Mouse (Mus musculus): Measurements from ENCODE around the gene Jam3. TPM values are rescaled to one million over a fixed set of nuclear protein-coding genes. Genes with fewer than 3 reads are reported as not detected.
"Not testable (repeated sequence)": the region's sequence is repeated elsewhere in the genome, so short reads cannot be mapped to it uniquely, and the experiment has no call there.

Jam3 gene
- total RNA-seq, 2 experiments from 2014 or later = 36.4 to 42.3 TPM

DNA sequence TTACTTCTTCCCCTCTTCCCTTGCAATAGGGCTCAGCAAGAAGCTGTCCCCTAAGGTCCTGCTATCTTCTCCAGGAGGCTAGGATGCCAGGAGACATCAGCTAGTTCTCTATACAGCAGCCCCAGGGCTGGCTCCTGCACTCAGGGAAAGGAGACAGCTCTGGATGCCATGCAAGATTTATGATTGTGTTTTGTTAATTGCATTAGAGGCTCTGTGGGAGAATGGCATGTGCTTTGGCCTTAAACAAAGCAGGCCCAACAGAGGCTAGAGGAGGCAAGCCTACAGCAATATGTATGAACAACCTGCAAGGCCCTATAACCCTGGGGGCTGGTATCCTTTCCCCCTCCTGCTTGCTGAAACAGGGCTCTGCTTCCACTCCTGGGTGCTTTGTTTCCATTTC lies 30.6 kb upstream of the Jam3 start:
- TF ChIP-seq CTCF (conservative IDR thresholded peaks at IDR 0.05) = no peak
- Histone ChIP-seq H3K27ac (no peak overlapping the region), H3K4me3 (no peak overlapping the region)
- DNase-seq (ENCODE audit: low spot score in 2 of 2) = no peak

GRCm38 (mm10) chr9:27182087-27182486 lies 26.9 kb upstream of the Jam3 start:
- no peak for DNase-seq (ENCODE audit: low spot score in 2 of 2)
- H3K4me3 ChIP-seq = no peak overlapping the region
- H3K27ac ChIP-seq = no peak overlapping the region
- TF ChIP-seq CTCF (conservative IDR thresholded peaks at IDR 0.05) = no peak

GRCm38 (mm10) chr9:27180492-27180891 lies 25.3 kb upstream of the Jam3 start:
- Histone ChIP-seq H3K4me3 (no peak overlapping the region), H3K27ac (no peak overlapping the region)
- no peak for DNase-seq (ENCODE audit: low spot score in 2 of 2)
- peak; percentile 64 for TF ChIP-seq CTCF (conservative IDR thresholded peaks at IDR 0.05)

DNA sequence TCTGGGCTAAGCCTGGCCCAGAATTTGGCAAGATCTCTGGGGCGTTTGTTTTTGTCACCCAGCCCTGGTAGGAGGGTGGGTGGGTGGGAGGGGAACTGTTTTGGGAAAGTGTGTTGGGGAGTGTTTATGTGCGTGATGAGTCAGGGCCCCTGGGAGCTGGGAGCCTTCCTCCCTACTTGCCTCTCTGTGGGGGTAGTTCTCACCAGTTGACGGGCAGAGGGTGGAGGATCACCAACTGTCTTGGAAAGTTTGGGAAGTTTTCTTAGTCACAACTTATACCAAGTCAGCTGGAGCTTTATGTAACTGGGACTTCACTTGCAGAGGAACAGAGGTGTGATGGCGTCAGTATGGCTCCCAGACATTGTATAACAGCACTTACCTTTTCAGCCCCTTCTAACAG lies 23.7 kb upstream of the Jam3 start:
- no peak for TF ChIP-seq CTCF (conservative IDR thresholded peaks at IDR 0.05)
- H3K27ac ChIP-seq = no peak overlapping the region
- no peak for DNase-seq (ENCODE audit: low spot score in 2 of 2)
- H3K4me3 ChIP-seq = no peak overlapping the region

DNA sequence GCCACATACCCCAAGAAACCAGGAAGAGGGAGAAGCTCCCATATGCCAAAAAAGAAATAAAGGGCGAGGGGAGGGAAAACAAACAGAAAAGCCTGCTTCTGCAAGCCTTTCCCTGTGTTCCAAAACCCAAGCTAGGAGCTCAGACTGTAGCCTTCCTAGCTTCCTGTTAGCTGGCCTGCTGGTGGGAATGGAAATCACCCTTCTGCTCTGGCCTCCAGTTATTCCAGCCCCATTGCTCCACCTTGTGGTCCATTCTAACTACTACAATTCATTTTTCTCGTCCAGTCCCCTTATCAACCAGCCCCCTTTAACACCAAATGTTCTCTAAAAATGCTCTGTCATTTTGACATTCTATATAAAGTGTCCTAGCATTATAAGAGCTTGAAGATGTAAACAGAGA lies 20.9 kb upstream of the Jam3 start:
- TF ChIP-seq CTCF (conservative IDR thresholded peaks at IDR 0.05) = peak; percentile 94
- DNase-seq (ENCODE audit: low spot score in 2 of 2) = peak; percentile 74 to 87
- Histone ChIP-seq H3K27ac (peak overlapping the region; percentile 79), H3K4me3 (no peak overlapping the region)

DNA sequence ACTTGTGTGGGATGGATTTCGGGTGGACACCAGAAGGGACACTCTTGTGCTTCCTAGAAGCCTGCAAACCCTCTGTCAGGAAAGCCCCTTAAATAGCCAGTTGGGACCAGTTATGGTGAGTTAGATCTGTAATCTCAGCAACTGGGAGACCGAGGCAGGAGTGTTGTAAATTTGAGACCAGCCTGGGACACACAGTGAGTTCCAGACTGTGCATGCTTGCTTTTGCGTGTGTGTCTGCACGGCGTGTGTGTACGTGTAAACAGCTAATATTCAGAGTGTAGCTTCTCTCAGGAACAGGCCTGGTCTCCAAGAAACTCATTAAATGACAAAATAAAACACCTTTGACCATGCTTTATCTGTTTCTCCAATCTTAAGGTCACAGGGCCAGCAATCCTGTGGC lies 20.5 kb upstream of the Jam3 start:
- H3K27ac ChIP-seq = peak overlapping the region; percentile 79
- H3K4me3 ChIP-seq = no peak overlapping the region
- no peak for TF ChIP-seq CTCF (conservative IDR thresholded peaks at IDR 0.05)
- DNase-seq (ENCODE audit: low spot score in 2 of 2) = no peak

GRCm38 (mm10) chr9:27175241-27175640 lies 20.0 kb upstream of the Jam3 start:
- TF ChIP-seq CTCF (conservative IDR thresholded peaks at IDR 0.05) = no peak
- Histone ChIP-seq H3K27ac (peak overlapping the region; percentile 79; the same call in 1 of the 2 replicates), H3K4me3 (no peak overlapping the region)
- peak in 1 of 2 experiments; percentile 27 for DNase-seq (ENCODE audit: low spot score in 2 of 2)

DNA sequence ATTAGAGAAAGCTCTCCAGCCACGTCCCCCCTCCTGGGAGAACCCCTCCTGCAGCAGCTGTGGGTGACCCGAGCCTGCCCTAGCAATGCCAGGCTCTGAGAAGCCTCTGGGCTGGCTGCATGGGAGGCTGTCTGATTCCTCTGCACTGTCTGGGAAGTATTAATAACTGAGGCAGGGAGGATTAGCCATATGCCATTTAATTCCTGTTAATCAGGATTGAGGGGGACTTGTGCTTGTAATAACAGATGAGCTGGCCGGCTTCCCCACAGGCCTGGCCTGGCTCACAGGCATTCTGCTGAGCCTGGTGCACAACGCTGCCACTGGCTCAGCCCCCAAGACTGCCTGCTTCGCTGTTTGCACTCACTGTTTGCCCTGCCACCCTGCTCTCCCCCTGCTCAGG lies 18.9 kb upstream of the Jam3 start:
- TF ChIP-seq CTCF (conservative IDR thresholded peaks at IDR 0.05) = no peak
- Histone ChIP-seq H3K27ac (peak overlapping the region; percentile 63; the same call in 1 of the 2 replicates), H3K4me3 (no peak overlapping the region)
- DNase-seq (ENCODE audit: low spot score in 2 of 2) = peak; percentile 63 to 67

GRCm38 (mm10) chr9:27173646-27174045 lies 18.4 kb upstream of the Jam3 start:
- H3K4me3 ChIP-seq = no peak overlapping the region
- TF ChIP-seq CTCF (conservative IDR thresholded peaks at IDR 0.05) = no peak
- DNase-seq (ENCODE audit: low spot score in 2 of 2) = no peak
- 0 out of 2 replicates have a peak overlapping the region, but pooled peaks have one; percentile 63 for H3K27ac ChIP-seq

GRCm38 (mm10) chr9:27172839-27173238 lies 17.6 kb upstream of the Jam3 start:
- no peak for DNase-seq (ENCODE audit: low spot score in 2 of 2)
- H3K27ac ChIP-seq = no peak overlapping the region
- TF ChIP-seq CTCF (conservative IDR thresholded peaks at IDR 0.05) = no peak
- H3K4me3 ChIP-seq = no peak overlapping the region

- no peak for DNase-seq (ENCODE audit: low spot score in 2 of 2)
- TF ChIP-seq CTCF (conservative IDR thresholded peaks at IDR 0.05) = no peak
- H3K27ac ChIP-seq = no peak overlapping the region
- no peak overlapping the region for H3K4me3 ChIP-seq
Measured at GRCm38 (mm10) chr9:27170726-27171125, 15.5 kb upstream of the Jam3 start.

GRCm38 (mm10) chr9:27166981-27167380 lies 11.8 kb upstream of the Jam3 start:
- Histone ChIP-seq H3K4me3 (no peak overlapping the region), H3K27ac (no peak overlapping the region)
- DNase-seq (ENCODE audit: low spot score in 2 of 2) = no peak
- TF ChIP-seq CTCF (conservative IDR thresholded peaks at IDR 0.05) = no peak

DNA sequence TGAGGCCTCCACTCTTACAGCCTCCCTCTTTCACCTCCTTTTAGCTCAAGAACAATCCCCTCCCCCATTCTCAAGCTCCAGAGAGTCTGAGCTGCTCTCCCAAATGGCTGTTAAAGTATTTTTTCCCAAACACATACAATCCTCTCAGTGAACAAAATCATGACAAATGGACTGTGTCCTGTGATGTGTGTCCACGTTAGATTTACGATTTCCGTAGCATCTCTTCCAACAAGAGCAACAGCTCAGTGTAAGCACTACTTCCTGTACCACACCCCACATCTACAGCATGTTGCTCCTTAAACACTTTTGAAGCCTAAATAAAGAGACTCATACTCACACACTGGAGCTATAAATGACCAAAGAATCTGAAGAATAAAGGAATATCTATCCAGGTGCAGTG lies 10.4 kb upstream of the Jam3 start:
- H3K4me3 ChIP-seq = no peak overlapping the region
- no peak overlapping the region for H3K27ac ChIP-seq
- no peak for TF ChIP-seq CTCF (conservative IDR thresholded peaks at IDR 0.05)
- no peak for DNase-seq (ENCODE audit: low spot score in 2 of 2)

DNA sequence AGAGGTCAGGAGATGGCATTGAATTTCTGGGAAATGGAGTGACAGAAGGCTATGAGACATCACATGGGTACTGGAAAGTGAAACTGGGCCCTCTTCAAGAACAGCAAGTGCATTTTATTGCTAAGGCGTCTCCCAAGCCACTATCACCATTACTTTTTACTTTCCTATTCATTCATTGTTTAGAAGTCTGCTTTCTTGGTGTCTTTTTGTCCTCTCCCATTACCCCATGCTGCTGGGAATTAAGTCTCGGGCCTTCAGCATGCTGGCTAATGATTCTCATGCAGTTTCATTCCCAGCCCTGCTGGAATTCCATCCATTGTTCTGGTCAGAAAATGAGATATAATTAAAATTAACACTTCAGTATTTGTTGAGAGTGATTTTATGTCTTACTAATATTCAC lies 9.7 kb upstream of the Jam3 start:
- no peak for TF ChIP-seq CTCF (conservative IDR thresholded peaks at IDR 0.05)

DNA sequence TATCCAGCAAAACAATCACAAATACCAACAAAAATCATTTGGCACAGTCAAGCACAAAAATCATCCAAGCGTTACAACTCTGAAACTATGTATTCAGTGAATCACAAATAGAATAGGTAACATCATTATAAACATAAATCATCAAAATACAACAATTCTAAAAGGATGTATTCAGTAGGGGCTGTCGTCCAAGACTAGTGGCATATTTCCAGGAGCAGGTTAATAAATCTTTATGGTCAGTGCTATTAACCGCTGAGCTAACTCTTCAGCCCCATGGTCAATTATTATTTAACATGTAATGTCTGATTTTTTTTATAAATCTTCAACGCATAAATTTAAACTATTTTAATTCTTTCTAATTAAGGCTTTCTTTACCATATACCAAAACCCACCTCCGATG lies 8.4 kb upstream of the Jam3 start:
- not testable (repeated sequence) for H3K4me3 ChIP-seq; DNase-seq (ENCODE audit: low spot score in 2 of 2); H3K27ac ChIP-seq

More for the DNA sequence above, 9.7 kb upstream of the Jam3 start:
- DNase-seq (ENCODE audit: low spot score in 2 of 2) = no peak
- no peak overlapping the region for H3K4me3 ChIP-seq
- H3K27ac ChIP-seq = no peak overlapping the region
